Mouse (Mus musculus) midbrain, postnatal 0 days (tissue): ENCODE results near the gene Crim1. TPM values are rescaled to one million over a fixed set of nuclear protein-coding genes. Genes with fewer than 3 reads are reported as not detected.

ENCODE experiments used
- ATAC-seq: fragments of 200-750 bp; cut with Nextera tagmentation; 2 replicates; pipeline ENCODE4 v1.8.0; 2017; ENCODE audit warnings: moderate number of reproducible peaks, mild to moderate bottlenecking, moderate TSS enrichment, moderate library complexity; ENCODE audit not compliant: low FRiP score
- DNase-seq: peaks from one replicate; pipeline ENCODE4 v3.0.0-alpha.2; 2015; ENCODE audit warnings: low spot score
- H3K27ac ChIP-seq: fragments of 300-500 bp; sonication (generic); 2 replicates; pipeline ENCODE4 v1.5.1; 2014; ENCODE audit warnings: low read depth, mild to moderate bottlenecking, low read length, mixed read lengths
- H3K27me3 ChIP-seq: fragments of 300-500 bp; sonication (generic); 2 replicates; pipeline ENCODE4 v1.6.1; 2014; ENCODE audit warnings: low read length, control low read depth, mixed read lengths; ENCODE audit not compliant: insufficient read depth
- H3K36me3 ChIP-seq: fragments of 300-500 bp; sonication (generic); 2 replicates; pipeline ENCODE4 v1.6.1; 2014; ENCODE audit warnings: low read length, control low read depth, mixed read lengths; ENCODE audit not compliant: insufficient read depth
- H3K4me1 ChIP-seq: fragments of 300-500 bp; sonication (generic); 2 replicates; pipeline ENCODE4 v1.6.1; 2014; ENCODE audit warnings: mild to moderate bottlenecking, control low read depth, antibody characterized with exemption, low read length, mixed read lengths; ENCODE audit not compliant: insufficient read depth
- H3K4me2 ChIP-seq: fragments of 300-500 bp; sonication (generic); 2 replicates; pipeline ENCODE4 v1.6.1; 2014; ENCODE audit warnings: low read depth, mild to moderate bottlenecking, low read length, mixed read lengths; ENCODE audit not compliant: poor library complexity, severe bottlenecking
- H3K4me3 ChIP-seq: fragments of 300-500 bp; sonication (generic); 2 replicates; pipeline ENCODE4 v1.5.1; 2014; ENCODE audit warnings: low read depth, mild to moderate bottlenecking, low read length, moderate library complexity
- H3K9ac ChIP-seq: fragments of 300-500 bp; sonication (generic); replicated peaks from 2 replicates; pipeline ENCODE4 v1.6.1; 2014; ENCODE audit warnings: mild to moderate bottlenecking, low read length, moderate library complexity, mixed read lengths; ENCODE audit not compliant: poor library complexity, severe bottlenecking
- H3K9me3 ChIP-seq: fragments of 300-500 bp; sonication (generic); 2 replicates; pipeline ENCODE4 v1.6.1; 2016; ENCODE audit warnings: low read length, control low read depth
- CTCF ChIP-seq: IDR thresholded peaks from 2 replicates; pipeline ENCODE4 v1.5.1; 2016; ENCODE audit warnings: antibody characterized with exemption, mild to moderate bottlenecking
- WGBS: fragments of 180-500 bp; shearing (Covaris S2); extraction: QIAGEN DNeasy Blood & Tissue Kit; methylation state at CpG from one replicate; pipeline ENCODE4 v1.1.7; 2014; 5-methylcytosine and 5-hydroxymethylcytosine counted together
- polyA plus RNA-seq: library from polyadenylated mRNA; unstranded; fragments of >200 nt; fragmentation: Nextera tagmentation; extraction: Ambion mirVana; gene quantifications from 2 replicates; pipeline ENCODE4 v1.2.1, GENCODE M21; 2015
- total RNA-seq: library from RNA; depleted of rRNA; stranded (reverse); fragments of >200 nt; gene quantifications from 2 replicates; pipeline ENCODE4 v1.2.3, GENCODE M21; 2014; rRNA removed

Crim1 gene
- total RNA-seq (108 and 119 TPM in 2 replicates), polyA plus RNA-seq (13.1 and 16.5 TPM in 2 replicates)

DNA sequence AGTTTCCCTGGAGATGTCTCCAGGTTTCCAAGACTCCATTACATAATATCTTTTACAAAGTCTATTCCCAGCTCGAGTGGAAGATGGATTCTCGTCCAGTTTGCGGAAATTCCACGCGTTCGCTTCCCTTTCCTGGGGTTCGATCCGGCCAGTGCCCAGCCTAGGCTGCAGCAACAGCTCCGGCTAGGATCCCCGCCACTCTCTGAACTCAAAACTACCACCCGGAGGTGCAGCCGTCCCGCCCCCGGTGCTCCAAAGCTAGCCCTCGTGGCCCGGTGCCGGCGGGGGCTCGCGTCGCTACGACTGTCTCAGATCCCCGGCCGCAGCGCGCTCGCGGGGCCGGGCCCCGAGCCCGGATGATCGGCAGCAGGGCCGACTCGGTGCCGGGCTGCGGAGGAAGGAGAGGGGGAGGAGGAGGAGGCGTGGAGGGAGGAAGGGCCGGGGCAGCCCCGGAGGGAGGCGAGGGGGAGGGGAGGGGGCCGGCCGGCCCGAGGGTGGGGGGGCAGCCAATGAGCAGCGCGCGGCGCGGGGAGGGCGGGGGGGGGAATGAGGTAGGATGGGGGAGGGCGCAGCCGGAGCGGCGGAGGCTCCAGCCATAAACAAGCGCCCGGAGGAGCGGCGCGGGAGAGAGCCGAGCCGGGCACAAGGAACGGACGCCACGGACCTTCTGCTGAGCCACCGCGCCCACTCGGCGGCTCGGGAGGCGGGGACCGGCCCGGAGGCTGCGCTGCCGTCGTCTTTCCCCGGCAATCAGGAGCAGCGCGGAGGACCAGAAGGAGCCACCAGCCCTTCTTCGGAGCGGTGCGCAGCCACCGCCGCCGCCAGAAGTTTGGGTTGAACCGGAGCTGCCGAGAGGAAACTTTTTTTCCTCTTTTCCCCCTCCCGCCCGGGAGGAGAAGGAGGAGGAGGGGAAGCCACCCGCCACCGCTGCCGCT lies at the start of gene Crim1:
TSS of gene Crim1 (plus strand) at position 623 of the 935 bp plus-strand sequence.
- DNase-seq (peak; percentile 79), ATAC-seq (peak; percentile 70)
- Histone ChIP-seq H3K4me3 (peak within 1 kb of the TSS; percentile 88), H3K4me1 (peaks cover 3% of the 10 kb centered on the region; the same call in 1 of the 2 replicates), H3K36me3 (no peaks in the 10 kb centered on the region), H3K9me3 (no peaks in the 10 kb centered on the region), H3K9ac (peak within 1 kb of the TSS; percentile 72), H3K27ac (peak within 1 kb of the TSS; percentile 82), H3K4me2 (peak within 1 kb of the TSS; percentile 94), H3K27me3 (no peaks in the 10 kb centered on the region)
- TF ChIP-seq CTCF = no peak
- whole genome bisulfite sequencing = under 1% methylated on average over 41 of the region's 90 CpGs

DNA sequence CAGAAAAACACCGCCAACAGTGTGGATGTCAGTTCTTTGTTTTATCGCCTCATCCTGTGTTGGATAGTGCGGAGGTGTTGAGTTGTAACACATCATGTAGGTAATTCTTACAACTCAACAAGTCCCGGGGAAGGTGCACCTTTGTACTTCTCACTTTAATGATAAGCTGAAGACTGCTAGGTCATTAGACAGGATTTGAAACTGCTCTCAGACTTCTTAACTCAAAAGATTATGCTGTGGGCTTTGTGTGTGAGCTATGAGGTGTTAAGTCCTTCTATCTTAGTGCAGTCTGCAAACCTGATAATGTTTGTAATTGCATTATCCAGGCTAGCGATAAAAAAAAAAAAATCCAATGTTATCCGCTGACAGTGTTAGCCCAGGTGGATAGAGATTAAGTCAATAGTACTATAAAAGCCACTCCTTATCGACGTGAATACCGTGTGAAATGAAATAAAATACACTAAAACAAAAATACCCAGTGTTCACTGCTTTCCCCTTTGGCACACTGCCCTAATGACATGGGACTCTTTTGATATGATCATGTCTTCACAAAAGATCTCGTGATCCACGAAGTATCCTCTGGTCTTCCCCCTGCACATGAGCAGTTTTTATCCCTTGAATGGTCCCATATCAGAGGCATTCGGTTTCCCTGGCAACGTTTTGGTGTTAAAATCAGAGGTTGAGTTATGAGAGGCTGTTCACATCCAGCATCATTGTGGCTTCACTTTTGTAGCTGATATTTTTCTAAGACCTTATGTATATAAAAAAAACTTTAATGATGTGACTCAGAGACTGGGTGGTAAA lies 48.4 kb upstream of the Crim1 start:
- Histone ChIP-seq H3K4me3 (no peak overlapping the region), H3K9ac (no peak overlapping the region), H3K27ac (no peak overlapping the region), H3K4me2 (no peak overlapping the region), H3K36me3 (no peaks in the 10 kb centered on the region), H3K27me3 (no peaks in the 10 kb centered on the region), H3K9me3 (no peaks in the 10 kb centered on the region), H3K4me1 (no peaks in the 10 kb centered on the region)
- no peak for TF ChIP-seq CTCF
- peak; percentile 15 for DNase-seq
- ATAC-seq = no peak
- WGBS = 72% methylated on average over 13 of the region's 13 CpGs

DNA sequence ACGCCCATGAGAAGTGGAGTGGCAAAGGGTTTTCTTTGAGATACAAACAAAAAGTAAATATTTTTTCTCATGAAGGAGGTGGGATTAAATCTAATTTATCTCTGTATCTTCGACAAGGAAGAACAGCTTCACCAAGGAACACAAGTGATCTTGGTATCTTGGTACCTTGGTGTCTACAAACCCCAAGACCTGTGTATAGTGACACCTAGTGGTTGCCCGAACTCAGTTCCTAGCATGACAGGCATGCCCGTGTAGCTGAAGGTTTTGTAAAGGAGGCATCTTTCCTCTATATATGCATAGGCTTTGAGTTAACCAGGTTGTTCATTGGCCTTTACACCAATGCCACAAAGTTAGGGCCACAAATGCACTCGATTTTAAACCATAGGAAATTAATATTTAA lies 36.8 kb upstream of the Crim1 start:
- H3K4me2 ChIP-seq = no peak overlapping the region
- H3K9ac ChIP-seq = no peak overlapping the region
- 33% methylated on average over 5 of the region's 5 CpGs for WGBS
- TF ChIP-seq CTCF = peak; percentile 72
- no peak for ATAC-seq
- H3K9me3 ChIP-seq = no peaks in the 10 kb centered on the region
- H3K27me3 ChIP-seq = no peaks in the 10 kb centered on the region
- peak; percentile 73 for DNase-seq
- no peak overlapping the region for H3K4me3 ChIP-seq
- H3K36me3 ChIP-seq = no peaks in the 10 kb centered on the region
- H3K27ac ChIP-seq = no peak overlapping the region
- H3K4me1 ChIP-seq = no peaks in the 10 kb centered on the region

DNA sequence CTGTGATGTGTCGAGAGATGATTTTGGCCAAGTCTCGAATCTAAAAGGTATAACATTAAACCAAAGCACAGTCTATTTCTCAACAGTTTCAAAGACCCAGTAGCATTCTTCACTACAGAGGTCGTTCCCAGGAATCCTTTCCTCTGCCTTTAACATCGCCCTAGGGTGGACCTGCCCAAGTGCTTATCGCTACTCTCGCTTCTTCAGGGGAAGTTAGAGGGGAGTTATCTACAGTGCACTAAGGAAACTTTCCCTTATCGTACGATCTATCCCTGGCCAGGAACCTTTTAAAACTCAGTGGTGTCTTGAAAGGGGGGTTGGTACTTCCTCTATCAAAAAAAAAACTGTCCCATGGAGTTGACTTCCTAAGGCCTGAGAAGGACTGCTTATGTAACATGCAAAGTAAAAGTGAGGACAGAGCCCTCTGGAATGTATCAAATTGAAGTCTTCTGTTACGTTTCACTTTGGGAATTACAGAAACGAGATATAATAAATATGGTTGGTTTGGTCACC lies 36.3 kb upstream of the Crim1 start:
- no peak for ATAC-seq
- WGBS = 86% methylated on average over 10 of the region's 10 CpGs

DNA sequence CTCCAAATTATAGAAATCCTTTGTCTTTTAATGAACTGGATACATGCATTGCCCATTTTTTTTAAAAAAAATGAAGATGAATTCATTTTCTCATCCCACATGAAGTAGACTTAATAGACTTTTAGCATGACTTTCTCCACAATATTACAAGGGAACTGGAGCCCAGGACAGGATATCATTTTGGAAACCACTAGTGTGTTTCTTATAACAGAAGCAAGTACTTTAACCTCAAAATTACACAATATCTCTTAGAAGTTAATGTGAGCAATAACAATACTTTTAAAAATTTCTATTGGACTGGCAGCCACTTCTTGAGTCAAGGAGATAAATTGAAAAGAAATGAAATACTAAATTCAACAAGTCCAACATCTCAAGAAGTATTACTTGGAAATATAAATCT lies 34.2 kb upstream of the Crim1 start:
- no peaks in the 10 kb centered on the region for H3K4me1 ChIP-seq
- no peak overlapping the region for H3K9ac ChIP-seq
- H3K4me2 ChIP-seq = no peak overlapping the region
- H3K27me3 ChIP-seq = no peaks in the 10 kb centered on the region
- no peak overlapping the region for H3K27ac ChIP-seq
- ATAC-seq = no peak
- H3K4me3 ChIP-seq = no peak overlapping the region
- no peak for TF ChIP-seq CTCF
- H3K36me3 ChIP-seq = no peaks in the 10 kb centered on the region
- H3K9me3 ChIP-seq = no peaks in the 10 kb centered on the region
- no peak for DNase-seq

More for the DNA sequence above, 36.3 kb upstream of the Crim1 start:
- Histone ChIP-seq H3K36me3 (no peaks in the 10 kb centered on the region), H3K9me3 (no peaks in the 10 kb centered on the region), H3K9ac (no peak overlapping the region), H3K27me3 (no peaks in the 10 kb centered on the region), H3K27ac (no peak overlapping the region), H3K4me3 (no peak overlapping the region), H3K4me2 (no peak overlapping the region), H3K4me1 (no peaks in the 10 kb centered on the region)
- no peak for TF ChIP-seq CTCF
- DNase-seq = no peak
